Mouse (Mus musculus): ENCODE data around the gene Gfod1.

The Gfod1 gene
- long read RNA-seq, experiment 1, partial matches to known transcripts, result 0 of 1 reads
- long read RNA-seq, experiment 1, other reads (novel, unspliced or antisense), result 1 of 1 reads
- long read RNA-seq, experiment 2, partial matches to known transcripts, result 0 of 2 reads
- long read RNA-seq, experiment 2, other reads (novel, unspliced or antisense), result 2 of 2 reads

DNA sequence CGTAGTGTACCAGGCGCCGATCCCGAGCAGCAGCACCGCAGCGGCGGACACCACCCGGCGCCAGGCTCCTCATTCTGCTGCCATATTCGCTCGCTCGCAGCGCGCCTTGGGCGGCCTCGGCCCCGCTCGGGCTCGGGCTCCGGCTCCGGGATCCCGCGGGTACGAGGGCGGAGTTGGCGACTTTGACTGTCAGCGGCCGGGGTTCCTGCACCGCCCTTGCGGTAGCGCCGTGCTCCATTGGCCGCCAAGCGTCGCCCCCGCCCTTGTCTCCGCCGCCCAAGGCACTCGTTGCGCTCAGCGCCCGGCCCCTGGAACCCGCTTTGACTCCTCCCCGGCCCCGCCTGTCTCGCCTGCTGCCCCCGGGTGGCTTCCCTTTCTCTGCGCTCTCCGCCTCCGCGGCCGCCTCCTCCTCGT, at the start of gene Gfod1:
TSS of gene Gfod1 (minus strand) at position 155 of the 414 bp plus-strand sequence.
- intact Hi-C loops (cut with DNase I), result loop anchor here (5.0 to 10.0 kb wide), 2 partner anchors 59 to 102 kb away; no protein-coding TSS in a partner anchor

DNA sequence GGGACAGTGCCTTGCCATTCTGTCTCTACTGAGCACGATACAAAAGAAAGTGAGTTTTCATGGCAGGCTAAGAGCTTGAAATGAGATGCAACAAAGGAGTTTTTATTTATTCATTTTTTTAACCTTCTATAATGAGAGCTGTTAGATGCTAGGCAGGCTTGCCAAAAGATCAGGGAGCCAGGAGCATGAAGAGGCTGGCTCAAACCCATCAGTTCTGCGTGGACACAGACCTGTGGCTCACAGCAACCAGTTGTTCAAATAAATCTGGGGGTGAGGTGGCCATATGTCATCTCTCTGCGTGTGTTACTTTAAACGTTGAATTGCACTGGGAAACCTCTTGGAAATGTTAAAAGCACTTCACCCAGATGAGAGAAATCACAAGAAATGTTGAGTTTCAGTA, 49.4 kb upstream of the Gfod1 start:
- intact Hi-C loops (cut with DNase I), result no loop called here

GRCm38 (mm10) chr13:43350489-43351169, 46.7 kb upstream of the Gfod1 start:
- intact Hi-C loops (cut with DNase I), result no loop called here

DNA sequence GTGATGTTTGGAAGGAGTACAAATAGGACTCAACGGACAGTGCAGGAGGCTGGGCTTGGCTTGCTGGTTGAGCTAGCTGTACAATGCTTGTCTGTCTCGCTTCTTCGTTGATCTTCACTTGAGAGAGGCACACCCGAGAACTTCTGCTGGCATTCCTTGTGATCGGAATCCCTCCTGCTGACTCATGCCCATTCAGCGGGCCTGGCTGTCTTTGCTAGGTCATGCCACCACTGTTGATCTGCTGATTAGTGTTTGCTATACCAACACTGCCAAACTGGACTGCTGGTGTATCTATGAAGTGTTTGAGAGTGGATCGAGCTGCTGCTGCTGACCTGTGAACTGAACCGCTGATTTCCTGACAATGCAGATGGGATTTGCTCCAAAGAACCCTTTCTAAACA, 45.4 kb upstream of the Gfod1 start:
- intact Hi-C loops (cut with DNase I), result no loop called here

GRCm38 (mm10) chr13:43346825-43347224, 42.9 kb upstream of the Gfod1 start:
- intact Hi-C loops (cut with DNase I), result no loop called here

DNA sequence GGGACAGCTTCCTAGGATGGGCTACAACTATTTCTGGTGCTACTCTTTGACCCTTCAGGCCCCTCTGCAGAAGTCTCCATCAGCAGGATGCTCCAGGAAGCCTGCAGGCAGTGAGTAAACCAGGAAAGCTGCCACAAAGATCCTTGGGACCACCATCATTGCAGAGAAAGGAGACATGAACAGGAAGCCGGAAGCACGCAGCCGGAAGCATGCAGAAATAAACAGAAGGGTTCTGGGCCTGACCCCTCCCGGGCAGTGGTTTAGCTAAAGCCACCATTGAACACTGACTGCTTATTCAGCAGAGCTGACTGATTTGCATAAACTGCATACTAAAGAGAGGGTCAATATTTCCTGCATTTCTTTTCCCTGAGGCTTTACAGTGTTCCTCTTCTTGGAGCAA, 34.7 kb upstream of the Gfod1 start:
- intact Hi-C loops (cut with DNase I), result no loop called here

- intact Hi-C loops (cut with DNase I), result no loop called here
Measured at GRCm38 (mm10) chr13:43338001-43338400, 34.0 kb upstream of the Gfod1 start.

DNA sequence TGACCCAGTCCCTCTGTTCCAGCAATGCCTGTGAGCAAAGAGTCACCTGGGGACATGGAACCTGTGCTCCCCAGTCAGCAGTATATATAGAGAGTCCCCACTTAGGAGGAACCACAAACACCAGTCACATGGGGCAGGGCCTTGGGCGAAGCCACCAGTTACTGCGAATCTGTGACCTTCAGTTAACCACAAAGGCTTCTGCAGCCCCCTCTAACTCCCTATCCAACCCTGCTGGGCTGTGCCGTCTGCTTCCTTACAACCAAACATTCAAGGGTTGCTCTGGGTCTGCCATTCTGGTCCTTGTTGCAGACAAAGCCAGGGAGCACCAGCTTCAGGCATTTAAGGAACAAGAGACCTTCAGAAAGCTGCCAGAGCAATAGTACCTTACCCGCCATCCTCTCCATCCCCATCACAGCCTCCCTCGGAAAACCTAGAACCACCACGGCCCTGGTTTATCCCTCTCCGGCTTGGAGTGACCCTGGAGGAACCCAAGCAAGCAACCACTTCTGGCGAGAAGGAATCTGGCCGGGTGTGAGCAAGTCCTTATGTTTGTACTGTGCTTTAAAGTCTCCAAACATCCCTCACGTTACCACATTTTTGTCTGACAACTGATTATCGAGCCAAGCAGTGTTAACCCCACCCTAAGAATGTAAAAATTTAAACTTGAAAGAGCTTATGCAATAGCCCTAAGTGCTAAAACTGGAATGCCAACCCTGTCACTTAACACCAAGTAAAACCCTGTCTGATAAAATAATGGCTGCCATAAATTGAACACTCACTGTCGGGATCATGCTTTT, 32.7 kb upstream of the Gfod1 start:
- intact Hi-C loops (cut with DNase I), result no loop called here

DNA sequence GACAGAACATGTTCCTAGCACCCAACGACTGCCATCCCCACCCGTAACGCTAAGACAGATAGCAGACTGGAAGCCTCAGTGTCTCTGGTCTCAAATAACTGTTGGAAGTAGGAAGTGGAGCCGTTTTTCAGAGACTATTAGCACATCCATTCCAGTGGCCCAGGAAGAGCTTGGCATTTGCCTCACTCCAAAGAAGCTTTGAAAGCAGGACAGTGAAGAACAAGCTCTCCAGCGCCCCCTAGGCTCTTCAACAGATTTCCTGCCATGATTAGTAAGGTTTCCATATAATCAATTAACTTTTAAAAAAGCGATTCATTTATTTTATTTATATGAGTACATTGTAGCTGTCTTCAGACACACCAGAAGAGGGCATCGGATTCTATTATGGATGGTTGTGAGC, 28.6 kb upstream of the Gfod1 start:
- intact Hi-C loops (cut with DNase I), result no loop called here

GRCm38 (mm10) chr13:43331721-43332444, 27.9 kb upstream of the Gfod1 start:
- intact Hi-C loops (cut with DNase I), result no loop called here

GRCm38 (mm10) chr13:43325427-43325826, 21.5 kb upstream of the Gfod1 start:
- intact Hi-C loops (cut with DNase I), result no loop called here

GRCm38 (mm10) chr13:43321492-43321891, 17.5 kb upstream of the Gfod1 start:
- intact Hi-C loops (cut with DNase I), result loop anchor here (2.0 to 5.0 kb wide), 2 partner anchors 119 to 139 kb away; no protein-coding TSS in a partner anchor

DNA sequence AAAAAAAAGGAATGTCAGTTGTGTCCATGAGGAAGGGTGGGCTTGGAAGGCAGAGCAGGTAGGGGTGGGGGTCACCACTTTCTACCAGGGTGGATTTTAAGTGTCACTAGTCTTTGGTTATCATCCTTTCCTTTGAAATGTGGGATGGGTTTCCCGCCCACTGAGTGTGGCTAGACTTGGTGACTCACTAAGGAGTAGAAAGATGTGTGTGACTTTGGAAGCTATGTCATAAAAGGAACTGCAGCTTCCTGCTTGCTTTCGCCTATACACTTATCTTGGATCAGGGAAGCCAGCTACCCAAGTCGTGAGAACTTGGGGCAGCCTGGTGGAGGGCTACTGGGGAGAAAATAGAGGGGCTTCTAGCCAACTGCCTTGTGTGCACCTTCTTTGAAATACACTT, 15.4 kb upstream of the Gfod1 start:
- intact Hi-C loops (cut with DNase I), result no loop called here

DNA sequence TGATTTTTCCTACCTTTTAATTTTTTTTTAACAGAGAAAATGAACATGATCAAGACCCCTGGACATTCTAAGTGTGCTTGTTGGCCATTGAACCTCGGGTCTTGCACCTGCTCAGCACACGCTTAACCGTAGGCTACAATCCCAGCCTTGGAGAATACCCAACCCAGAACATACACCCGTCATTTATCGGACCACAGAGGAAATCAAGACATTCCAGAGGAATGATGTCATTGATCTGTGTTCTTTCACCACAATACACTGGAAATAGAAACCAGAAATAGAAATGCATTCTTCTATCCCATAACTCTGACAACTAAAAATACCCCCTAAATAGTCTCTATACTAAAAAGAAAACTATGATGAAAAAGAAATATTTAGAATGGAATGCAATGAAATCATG, 13.4 kb upstream of the Gfod1 start:
- intact Hi-C loops (cut with DNase I), result no loop called here

GRCm38 (mm10) chr13:43305181-43305924, 1.4 kb upstream of the Gfod1 start:
- intact Hi-C loops (cut with DNase I), result loop anchor here (10.0 kb wide), 1 partner anchor 61 kb away; no protein-coding TSS in a partner anchor

- intact Hi-C loops (cut with DNase I), result loop anchor here (5.0 to 10.0 kb wide), 2 partner anchors 60 to 102 kb away; no protein-coding TSS in a partner anchor
Measured at GRCm38 (mm10) chr13:43304700-43305099, 728 bp upstream of the Gfod1 start.

GRCm38 (mm10) chr13:43303161-43303965, 609 bp downstream of the Gfod1 start:
- intact Hi-C loops (cut with DNase I), result loop anchor here (5.0 to 10.0 kb wide), 2 partner anchors 59 to 101 kb away; no protein-coding TSS in a partner anchor

- intact Hi-C loops (cut with DNase I), result loop anchor here (5.0 to 10.0 kb wide), 2 partner anchors 58 to 100 kb away; no protein-coding TSS in a partner anchor
Measured at GRCm38 (mm10) chr13:43302651-43303160, 1.3 kb downstream of the Gfod1 start.

GRCm38 (mm10) chr13:43302239-43302638, 1.7 kb downstream of the Gfod1 start:
- intact Hi-C loops (cut with DNase I), result loop anchor here (5.0 to 10.0 kb wide), 2 partner anchors 57 to 100 kb away; no protein-coding TSS in a partner anchor

All from adrenal gland (tissue).